Mouse (Mus musculus) MEL (cell line): ENCODE data around the gene Pkhd1.

Source experiments
- CTCF ChIP-seq, 3 experiments: IDR thresholded peaks in 2 of 3; conservative IDR thresholded peaks in 1 of 3; 2 replicates each; pipeline ENCODE4 v1.5.1; 2011 to 2012; ENCODE audit warnings: low read length in 3 of 3, low read depth in 2 of 3, mild to moderate bottlenecking in 2 of 3, improper control_type of control experiment in 1 of 3, inconsistent platforms in 1 of 3, mixed read lengths in 1 of 3, moderate library complexity in 1 of 3; ENCODE audit not compliant: control insufficient read depth in 1 of 3, insufficient read depth in 1 of 3, poor library complexity in 1 of 3, severe bottlenecking in 1 of 3
- EP300 ChIP-seq, 2 experiments: IDR thresholded peaks; 2 replicates each; pipeline ENCODE4 v1.6.1; 2011; ENCODE audit warnings: improper control_type of control experiment in 2 of 2, low read length in 2 of 2, low read depth in 1 of 2, mild to moderate bottlenecking in 1 of 2
- GATA1 ChIP-seq: IDR thresholded peaks from 2 replicates; pipeline ENCODE4 v1.6.1; 2011; ENCODE audit warnings: low read depth, low read length, improper control_type of control experiment

DNA sequence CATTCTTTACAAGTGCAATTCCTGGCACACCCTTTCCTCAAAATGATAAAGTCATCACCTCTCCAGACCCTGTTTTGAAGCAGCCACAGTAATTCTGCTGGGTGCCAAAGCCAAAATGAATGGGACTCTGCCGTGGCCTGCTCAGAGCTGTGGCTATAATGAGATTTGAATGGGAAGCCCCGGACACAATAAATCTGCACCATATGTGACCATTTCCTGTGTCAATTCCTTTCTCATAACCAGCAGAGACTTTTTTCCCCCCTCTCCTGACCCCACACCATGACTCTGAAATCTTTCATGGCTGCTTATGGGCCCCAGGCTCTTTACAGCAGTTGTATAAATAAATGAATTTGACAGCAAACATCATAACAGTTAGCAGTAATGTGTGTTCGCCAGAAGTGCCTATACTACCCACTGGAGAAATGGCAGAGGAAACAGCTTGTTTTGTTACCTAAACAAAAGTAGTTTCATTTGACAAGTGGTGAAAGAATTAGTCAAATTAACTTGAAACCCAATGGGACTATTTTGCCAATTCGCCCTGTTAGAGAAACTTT lies 482.7 kb downstream of the Pkhd1 start:
- no peak for TF ChIP-seq GATA1
- no peak for TF ChIP-seq EP300 (IDR thresholded peaks at IDR 0.05; ENCODE audit: low read depth in 1 of 2, low read length in 2 of 2)
- no peak for TF ChIP-seq CTCF (IDR thresholded peaks at IDR 0.05 in 2 of 3, conservative IDR thresholded peaks at IDR 0.05 in 1 of 3; ENCODE audit: control insufficient read depth in 1 of 3, insufficient read depth in 1 of 3, low read depth in 2 of 3, low read length in 3 of 3, poor library complexity in 1 of 3, severe bottlenecking in 1 of 3)
